Mouse (Mus musculus) midbrain, postnatal 0 days (tissue): ENCODE results near the gene Epo. TPM values are rescaled to one million over a fixed set of nuclear protein-coding genes. Genes with fewer than 3 reads are reported as not detected.

ENCODE experiments used
- ATAC-seq: fragments of 200-750 bp; cut with Nextera tagmentation; 2 replicates; pipeline ENCODE4 v1.8.0; 2017; ENCODE audit warnings: moderate number of reproducible peaks, mild to moderate bottlenecking, moderate TSS enrichment, moderate library complexity; ENCODE audit not compliant: low FRiP score
- DNase-seq: peaks from one replicate; pipeline ENCODE4 v3.0.0-alpha.2; 2015; ENCODE audit warnings: low spot score
- H3K27ac ChIP-seq: fragments of 300-500 bp; sonication (generic); 2 replicates; pipeline ENCODE4 v1.5.1; 2014; ENCODE audit warnings: low read depth, mild to moderate bottlenecking, low read length, mixed read lengths
- H3K27me3 ChIP-seq: fragments of 300-500 bp; sonication (generic); 2 replicates; pipeline ENCODE4 v1.6.1; 2014; ENCODE audit warnings: low read length, control low read depth, mixed read lengths; ENCODE audit not compliant: insufficient read depth
- H3K36me3 ChIP-seq: fragments of 300-500 bp; sonication (generic); 2 replicates; pipeline ENCODE4 v1.6.1; 2014; ENCODE audit warnings: low read length, control low read depth, mixed read lengths; ENCODE audit not compliant: insufficient read depth
- H3K4me1 ChIP-seq: fragments of 300-500 bp; sonication (generic); 2 replicates; pipeline ENCODE4 v1.6.1; 2014; ENCODE audit warnings: mild to moderate bottlenecking, control low read depth, antibody characterized with exemption, low read length, mixed read lengths; ENCODE audit not compliant: insufficient read depth
- H3K4me2 ChIP-seq: fragments of 300-500 bp; sonication (generic); 2 replicates; pipeline ENCODE4 v1.6.1; 2014; ENCODE audit warnings: low read depth, mild to moderate bottlenecking, low read length, mixed read lengths; ENCODE audit not compliant: poor library complexity, severe bottlenecking
- H3K4me3 ChIP-seq: fragments of 300-500 bp; sonication (generic); 2 replicates; pipeline ENCODE4 v1.5.1; 2014; ENCODE audit warnings: low read depth, mild to moderate bottlenecking, low read length, moderate library complexity
- H3K9ac ChIP-seq: fragments of 300-500 bp; sonication (generic); replicated peaks from 2 replicates; pipeline ENCODE4 v1.6.1; 2014; ENCODE audit warnings: mild to moderate bottlenecking, low read length, moderate library complexity, mixed read lengths; ENCODE audit not compliant: poor library complexity, severe bottlenecking
- H3K9me3 ChIP-seq: fragments of 300-500 bp; sonication (generic); 2 replicates; pipeline ENCODE4 v1.6.1; 2016; ENCODE audit warnings: low read length, control low read depth
- CTCF ChIP-seq: IDR thresholded peaks from 2 replicates; pipeline ENCODE4 v1.5.1; 2016; ENCODE audit warnings: antibody characterized with exemption, mild to moderate bottlenecking
- WGBS: fragments of 180-500 bp; shearing (Covaris S2); extraction: QIAGEN DNeasy Blood & Tissue Kit; methylation state at CpG from one replicate; pipeline ENCODE4 v1.1.7; 2014; 5-methylcytosine and 5-hydroxymethylcytosine counted together
- polyA plus RNA-seq: library from polyadenylated mRNA; unstranded; fragments of >200 nt; fragmentation: Nextera tagmentation; extraction: Ambion mirVana; gene quantifications from 2 replicates; pipeline ENCODE4 v1.2.1, GENCODE M21; 2015
- total RNA-seq: library from RNA; depleted of rRNA; stranded (reverse); fragments of >200 nt; gene quantifications from 2 replicates; pipeline ENCODE4 v1.2.3, GENCODE M21; 2014; rRNA removed

The Epo gene
- total RNA-seq (not detected in 2 replicates), polyA plus RNA-seq (not detected in 2 replicates)

- Histone ChIP-seq H3K9ac (peak within 1 kb of the TSS; percentile 95), H3K9me3 (no peaks in the 10 kb centered on the region), H3K4me2 (peak within 1 kb of the TSS; percentile 91), H3K36me3 (peaks cover 15% of the 10 kb centered on the region), H3K27ac (peak within 1 kb of the TSS; percentile 98), H3K27me3 (no peaks in the 10 kb centered on the region), H3K4me1 (no peaks in the 10 kb centered on the region; the same call in 1 of the 2 replicates), H3K4me3 (peak within 1 kb of the TSS; percentile 83)
- under 1% methylated on average over 40 of the region's 40 CpGs for WGBS
- DNase-seq (peak; percentile 99), ATAC-seq (peak; percentile 76)
- TF ChIP-seq CTCF: no peak
Observed at GRCm38 (mm10) chr5:137533117-137533827, at the start of gene Epo, which contains the start of gene Gnb2. Gene Epo, minus strand, starts transcription at chr5:137533242. Gene Gnb2, minus strand, starts transcription at chr5:137533510.

- peak overlapping the region; percentile 64; the same call in 1 of the 2 replicates for H3K9ac ChIP-seq
- no peaks in the 10 kb centered on the region for H3K27me3 ChIP-seq
- peak; percentile 15; the same call in 1 of the 2 replicates for ATAC-seq
- no peak for TF ChIP-seq CTCF
- DNase-seq: no peak
- 46% methylated on average over 8 of the region's 8 CpGs for WGBS
- peak overlapping the region; percentile 53 for H3K4me2 ChIP-seq
- H3K4me1 ChIP-seq: no peaks in the 10 kb centered on the region
- no peaks in the 10 kb centered on the region for H3K36me3 ChIP-seq
- peak overlapping the region; percentile 34; the same call in 1 of the 2 replicates for H3K4me3 ChIP-seq
- 0 out of 2 replicates have a peak, but pooled peaks cover 2% of the 10 kb centered on the region for H3K9me3 ChIP-seq
- peak overlapping the region; percentile 84 for H3K27ac ChIP-seq
Observed at GRCm38 (mm10) chr5:137582702-137583101, 49.7 kb upstream of the Epo start.

- H3K27me3 ChIP-seq: no peaks in the 10 kb centered on the region
- DNase-seq (no peak), ATAC-seq (no peak)
- no peak overlapping the region for H3K9ac ChIP-seq
- H3K4me1 ChIP-seq: no peaks in the 10 kb centered on the region
- no peak overlapping the region for H3K4me2 ChIP-seq
- H3K36me3 ChIP-seq: no peaks in the 10 kb centered on the region
- H3K27ac ChIP-seq: no peak overlapping the region
- H3K4me3 ChIP-seq: no peak overlapping the region
- TF ChIP-seq CTCF: no peak
- WGBS: 82% methylated on average over 6 of the region's 6 CpGs
- H3K9me3 ChIP-seq: no peaks in the 10 kb centered on the region
Observed at GRCm38 (mm10) chr5:137580246-137580645, 47.2 kb upstream of the Epo start.

- no peaks in the 10 kb centered on the region for H3K27me3 ChIP-seq
- H3K4me2 ChIP-seq: peak overlapping the region; percentile 49
- peak; percentile 51 for TF ChIP-seq CTCF
- H3K27ac ChIP-seq: 0 out of 2 replicates have a peak overlapping the region, but pooled peaks have one; percentile 3
- H3K9me3 ChIP-seq: no peaks in the 10 kb centered on the region
- H3K4me1 ChIP-seq: no peaks in the 10 kb centered on the region
- H3K36me3 ChIP-seq: no peaks in the 10 kb centered on the region
- peak overlapping the region; percentile 29 for H3K4me3 ChIP-seq
- peak overlapping the region; percentile 39; the same call in 1 of the 2 replicates for H3K9ac ChIP-seq
- 11% methylated on average over 27 of the region's 27 CpGs for WGBS
- ATAC-seq (peak; percentile 44), DNase-seq (peak; percentile 38)
Observed at GRCm38 (mm10) chr5:137574470-137574901, 41.4 kb upstream of the Epo start.

GRCm38 (mm10) chr5:137570691-137571586 lies 37.9 kb upstream of the Epo start:
- no peaks in the 10 kb centered on the region for H3K27me3 ChIP-seq
- H3K27ac ChIP-seq: no peak overlapping the region
- no peak for DNase-seq
- WGBS: 87% methylated on average over 17 of the region's 17 CpGs
- peak; percentile 36; the same call in 1 of the 2 replicates for ATAC-seq
- no peak overlapping the region for H3K4me3 ChIP-seq
- H3K9me3 ChIP-seq: no peaks in the 10 kb centered on the region
- no peak overlapping the region for H3K4me2 ChIP-seq
- H3K9ac ChIP-seq: no peak overlapping the region
- peaks cover 15% of the 10 kb centered on the region for H3K36me3 ChIP-seq
- H3K4me1 ChIP-seq: no peaks in the 10 kb centered on the region
- no peak for TF ChIP-seq CTCF
